Mouse (Mus musculus) neural tube, embryonic 12.5 days (tissue): ENCODE measurements around the gene Trim56. TPM values are rescaled to one million over a fixed set of nuclear protein-coding genes. Genes with fewer than 3 reads are reported as not detected.

ENCODE experiments used
- ATAC-seq: fragments of 200-750 bp; cut with Nextera tagmentation; 2 replicates; pipeline ENCODE4 v1.8.0; 2017; ENCODE audit warnings: low read depth, mild to moderate bottlenecking, moderate TSS enrichment, moderate library complexity; ENCODE audit not compliant: low FRiP score
- H3K27ac ChIP-seq: fragments of 300-500 bp; sonication (generic); 2 replicates; pipeline ENCODE4 v1.5.1; 2016
- H3K27me3 ChIP-seq: fragments of 300-500 bp; sonication (generic); replicated peaks from 2 replicates; pipeline ENCODE4 v1.6.1; 2016; ENCODE audit warnings: mild to moderate bottlenecking
- H3K36me3 ChIP-seq: fragments of 300-500 bp; sonication (generic); 2 replicates; pipeline ENCODE4 v1.6.1; 2016; ENCODE audit warnings: mild to moderate bottlenecking
- H3K4me1 ChIP-seq: fragments of 300-500 bp; sonication (generic); 2 replicates; pipeline ENCODE4 v1.6.1; 2016
- H3K4me2 ChIP-seq: fragments of 300-500 bp; sonication (generic); replicated peaks from 2 replicates; pipeline ENCODE4 v1.6.1; 2016; ENCODE audit warnings: mild to moderate bottlenecking
- H3K4me3 ChIP-seq: fragments of 300-500 bp; sonication (generic); 2 replicates; pipeline ENCODE4 v1.5.1; 2016
- H3K9ac ChIP-seq: fragments of 300-500 bp; sonication (generic); 2 replicates; pipeline ENCODE4 v1.6.1; 2016; ENCODE audit warnings: mild to moderate bottlenecking
- H3K9me3 ChIP-seq: fragments of 300-500 bp; sonication (generic); 2 replicates; pipeline ENCODE4 v1.6.1; 2016; ENCODE audit warnings: mild to moderate bottlenecking
- WGBS: fragments of 180-500 bp; shearing (Covaris S2); methylation state at CpG from one replicate; pipeline ENCODE4 v1.1.7; 2016; 5-methylcytosine and 5-hydroxymethylcytosine counted together
- polyA plus RNA-seq: library from polyadenylated mRNA; unstranded; fragments of >200 nt; fragmentation: Nextera tagmentation; extraction: Ambion mirVana; gene quantifications from 2 replicates; pipeline ENCODE4 v1.2.1, GENCODE M21; 2016

The Trim56 gene
- polyA plus RNA-seq, 1 experiment from 2014 or later, result 5.3 TPM

DNA sequence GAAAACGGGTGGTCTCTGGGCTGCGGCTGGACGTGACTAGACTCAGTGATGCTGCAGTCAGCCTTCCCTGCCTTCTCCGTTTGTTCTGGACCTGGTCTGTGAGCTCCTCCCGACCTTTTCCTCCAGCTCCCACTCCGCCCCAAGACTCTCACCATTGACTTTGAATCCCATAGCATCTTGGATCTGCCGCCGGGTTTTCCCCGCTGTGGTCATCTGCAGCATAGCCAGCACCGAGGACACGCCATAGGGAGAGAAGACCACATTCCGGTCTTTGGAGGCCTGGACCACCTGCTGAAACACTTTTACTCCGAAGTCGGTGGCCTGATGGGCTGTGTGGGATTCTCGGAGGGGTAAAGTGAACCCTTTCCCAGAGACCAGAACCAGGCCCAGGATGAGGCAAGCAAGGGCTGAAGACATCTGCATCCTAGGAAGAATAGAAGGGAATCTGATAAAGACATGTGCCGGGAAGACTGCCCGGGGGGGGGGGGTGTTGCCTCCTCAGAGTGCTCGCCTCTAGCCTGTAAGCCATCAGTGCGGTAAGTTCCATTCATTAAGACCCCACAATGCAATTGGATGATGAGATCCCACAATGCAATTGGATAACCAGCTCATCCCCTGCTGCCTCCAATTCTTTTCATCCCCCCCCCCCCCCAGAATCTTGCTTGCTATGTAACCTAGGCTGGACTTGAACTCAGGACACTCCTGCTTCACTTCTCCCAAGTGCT lies 45.0 kb downstream of the Trim56 start:
- Histone ChIP-seq H3K9me3 (no peaks in the 10 kb centered on the region), H3K4me2 (no peak overlapping the region), H3K36me3 (no peaks in the 10 kb centered on the region), H3K27me3 (no peaks in the 10 kb centered on the region), H3K4me3 (no peak overlapping the region), H3K4me1 (0 out of 2 replicates have a peak, but pooled peaks cover 6% of the 10 kb centered on the region), H3K27ac (no peak overlapping the region), H3K9ac (no peak overlapping the region)
- 88% methylated on average over 19 of the region's 19 CpGs for WGBS
- no peak for ATAC-seq

- Histone ChIP-seq H3K36me3 (no peaks in the 10 kb centered on the region), H3K27ac (no peak overlapping the region), H3K4me1 (0 out of 2 replicates have a peak, but pooled peaks cover 6% of the 10 kb centered on the region), H3K4me2 (no peak overlapping the region), H3K9ac (no peak overlapping the region), H3K9me3 (no peaks in the 10 kb centered on the region), H3K27me3 (no peaks in the 10 kb centered on the region), H3K4me3 (no peak overlapping the region)
- no peak for ATAC-seq
- 71% methylated on average over 4 of the region's 4 CpGs for WGBS
These were observed 47.3 kb downstream of the Trim56 start for GRCm38 (mm10) chr5:137068711-137069110.

DNA sequence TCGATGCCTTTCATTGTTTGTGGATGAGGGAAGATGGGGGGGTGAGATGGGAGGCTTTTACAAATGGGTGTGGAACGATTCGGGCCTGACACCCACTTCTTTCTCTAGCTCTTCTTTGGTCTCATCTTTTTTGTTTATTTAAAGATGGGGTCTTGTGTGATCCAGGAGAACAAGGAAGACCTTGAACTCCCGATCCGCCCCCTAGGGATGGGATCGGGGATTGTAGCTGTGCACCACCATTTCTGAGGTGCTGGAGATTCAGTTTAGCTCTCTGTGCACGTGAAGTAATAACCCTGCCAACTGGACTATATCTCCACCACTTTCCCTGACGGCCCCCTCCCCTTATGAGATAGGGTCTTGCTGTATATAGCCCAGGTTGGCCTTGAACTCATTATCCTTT lies 50.1 kb downstream of the Trim56 start:
- Histone ChIP-seq H3K27me3 (no peaks in the 10 kb centered on the region), H3K4me3 (no peak overlapping the region), H3K9ac (no peak overlapping the region), H3K27ac (no peak overlapping the region), H3K9me3 (no peaks in the 10 kb centered on the region), H3K36me3 (no peaks in the 10 kb centered on the region), H3K4me1 (no peaks in the 10 kb centered on the region), H3K4me2 (no peak overlapping the region)
- ATAC-seq, result no peak
- WGBS, result 82% methylated on average over 8 of the region's 8 CpGs

GRCm38 (mm10) chr5:137065454-137065853 lies 50.6 kb downstream of the Trim56 start:
- ATAC-seq, result no peak
- Histone ChIP-seq H3K9me3 (no peaks in the 10 kb centered on the region), H3K9ac (no peak overlapping the region), H3K4me3 (no peak overlapping the region), H3K27ac (no peak overlapping the region), H3K27me3 (no peaks in the 10 kb centered on the region), H3K4me1 (no peaks in the 10 kb centered on the region), H3K4me2 (no peak overlapping the region), H3K36me3 (no peaks in the 10 kb centered on the region)
- WGBS, result 70% methylated on average over 6 of the region's 6 CpGs

DNA sequence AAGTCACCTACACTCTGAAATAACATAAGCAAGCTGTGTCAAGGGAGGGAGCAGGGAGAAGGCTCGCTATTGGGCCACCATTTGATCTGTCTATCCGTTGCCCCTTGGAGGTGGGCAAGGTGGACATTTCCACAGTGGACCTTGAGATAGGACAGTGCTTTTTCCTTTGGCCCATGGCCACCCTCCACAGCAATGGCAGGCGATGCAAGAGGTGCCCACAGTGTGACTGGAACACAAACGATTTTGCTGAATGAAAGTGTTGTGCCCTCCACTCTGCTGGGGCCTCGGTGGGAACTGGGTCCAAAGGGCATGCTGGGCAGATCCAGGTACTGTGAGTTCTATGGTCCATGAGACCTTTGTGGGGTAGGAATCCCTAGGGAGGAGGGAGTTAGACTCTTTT lies 53.4 kb downstream of the Trim56 start:
- ATAC-seq, result no peak
- no peaks in the 10 kb centered on the region for H3K9me3 ChIP-seq
- no peaks in the 10 kb centered on the region for H3K4me1 ChIP-seq
- H3K4me2 ChIP-seq, result no peak overlapping the region
- H3K4me3 ChIP-seq, result no peak overlapping the region
- no peak overlapping the region for H3K9ac ChIP-seq
- H3K27ac ChIP-seq, result no peak overlapping the region
- no peaks in the 10 kb centered on the region for H3K27me3 ChIP-seq
- WGBS, result 91% methylated on average over 5 of the region's 5 CpGs
- no peaks in the 10 kb centered on the region for H3K36me3 ChIP-seq

DNA sequence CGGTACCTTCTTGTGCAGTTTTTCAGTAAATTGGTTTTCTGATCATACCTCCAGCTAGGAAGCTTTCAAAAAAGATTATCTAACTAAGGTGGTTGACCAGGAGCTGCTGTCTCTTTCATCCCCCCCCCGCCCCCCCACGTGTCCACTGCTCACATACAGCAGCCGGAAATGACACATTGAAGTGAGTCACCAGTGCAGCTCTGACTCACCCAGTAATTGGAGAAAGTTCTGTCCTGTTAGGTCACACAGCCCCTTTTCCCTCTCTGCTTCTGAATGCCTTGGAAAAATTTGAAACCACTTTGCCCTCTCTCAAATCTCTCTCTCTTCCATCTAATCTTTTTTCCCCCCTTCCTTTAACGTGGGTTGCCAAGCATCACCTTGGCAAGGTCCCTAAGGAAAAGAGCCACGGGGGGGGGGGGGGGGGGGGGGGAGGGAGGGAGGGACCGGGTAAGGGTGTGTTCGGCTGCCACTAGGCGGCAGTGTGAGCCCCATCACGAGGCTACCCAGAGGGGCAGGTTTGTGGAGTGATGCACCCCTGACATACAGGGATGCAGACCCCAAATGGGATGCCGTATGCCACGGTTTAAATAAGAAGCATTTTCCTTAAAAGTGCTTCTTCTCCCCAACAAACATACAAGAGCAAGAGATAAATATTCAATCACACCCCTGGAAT lies 54.1 kb downstream of the Trim56 start:
- Histone ChIP-seq H3K27ac (no peak overlapping the region), H3K4me3 (no peak overlapping the region), H3K36me3 (no peaks in the 10 kb centered on the region), H3K4me1 (no peaks in the 10 kb centered on the region), H3K9me3 (no peaks in the 10 kb centered on the region), H3K9ac (no peak overlapping the region), H3K4me2 (no peak overlapping the region), H3K27me3 (no peaks in the 10 kb centered on the region)
- ATAC-seq, result no peak
- 28% methylated on average over 11 of the region's 12 CpGs for WGBS

Other genes starting within 250 kb of the Trim56 start
- 67.9 and 74.6 TPM in 2 replicates for gene Col26a1, start 233.0 kb downstream of the Trim56 start, polyA plus RNA-seq
- 98.2 and 106 TPM in 2 replicates for gene Ift22, start 208.1 kb downstream of the Trim56 start, polyA plus RNA-seq
- 304 and 321 TPM in 2 replicates for gene Fis1, start 162.9 kb downstream of the Trim56 start, polyA plus RNA-seq
- gene Cldn15, start 149.6 kb downstream of the Trim56 start, polyA plus RNA-seq, result 0.27 and 0.30 TPM in 2 replicates
- gene Plod3, start 129.2 kb downstream of the Trim56 start, polyA plus RNA-seq, result 38.4 and 39.8 TPM in 2 replicates
- gene Znhit1, start 128.2 kb downstream of the Trim56 start, polyA plus RNA-seq, result 103 and 109 TPM in 2 replicates
- gene Vgf, start 89.8 kb downstream of the Trim56 start, polyA plus RNA-seq, result 3.6 and 4.5 TPM in 2 replicates
- gene Ap1s1, start 70.1 kb downstream of the Trim56 start, polyA plus RNA-seq, result 193 and 198 TPM in 2 replicates
- 0.11 and 0.23 TPM in 2 replicates for gene Serpine1, start 43.9 kb downstream of the Trim56 start, polyA plus RNA-seq
- gene Muc3, start 33.1 kb upstream of the Trim56 start, polyA plus RNA-seq, result not detected in 2 replicates
- gene Muc3a, start 96.2 kb upstream of the Trim56 start, polyA plus RNA-seq, result not detected in 2 replicates
- gene Ache, start 171.3 kb upstream of the Trim56 start, polyA plus RNA-seq, result 20.6 and 23.5 TPM in 2 replicates
- 11.4 and 11.6 TPM in 2 replicates for gene Ufsp1, start 178.4 kb upstream of the Trim56 start, polyA plus RNA-seq
- 155 and 167 TPM in 2 replicates for gene Srrt, start 191.5 kb upstream of the Trim56 start, polyA plus RNA-seq
- 31.7 and 36.2 TPM in 2 replicates for gene Trip6, start 198.2 kb upstream of the Trim56 start, polyA plus RNA-seq
- gene Slc12a9, start 217.4 kb upstream of the Trim56 start, polyA plus RNA-seq, result 24.4 and 25.1 TPM in 2 replicates
- 25.6 and 28.1 TPM in 2 replicates for gene Ephb4, start 233.9 kb upstream of the Trim56 start, polyA plus RNA-seq